Mouse (Mus musculus): ENCODE data around the gene Nr1i2. TPM values are rescaled to one million over a fixed set of nuclear protein-coding genes. Genes with fewer than 3 reads are reported as not detected.

The Nr1i2 gene
- total RNA-seq, 2 experiments from 2014 or later = not detected

GRCm38 (mm10) chr16:38287762-38288161, 6.9 kb downstream of the Nr1i2 start:
- DNase-seq (ENCODE audit: low spot score in 2 of 2) = no peak

DNA sequence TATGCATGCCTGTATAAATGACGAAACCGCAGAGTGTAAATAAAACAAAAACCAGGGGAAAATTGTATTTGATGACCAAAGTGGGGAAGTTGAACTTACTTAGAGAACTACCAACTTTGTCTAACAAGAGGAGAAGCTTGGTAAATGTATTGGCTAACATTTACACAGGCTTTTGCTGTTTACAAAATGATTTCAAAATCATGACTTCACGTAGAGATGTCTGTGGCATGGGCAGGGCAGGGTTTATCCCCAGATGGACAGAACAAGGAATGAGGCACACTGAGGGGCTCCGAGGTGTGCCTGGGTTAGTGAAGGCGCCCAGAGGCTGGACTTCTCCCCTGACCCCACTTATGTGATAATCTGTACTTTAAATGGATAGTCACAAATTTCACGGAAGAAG, 7.3 kb downstream of the Nr1i2 start:
- DNase-seq (ENCODE audit: low spot score in 2 of 2) = no peak

- DNase-seq (ENCODE audit: low spot score in 2 of 2) = no peak
Measured at GRCm38 (mm10) chr16:38286541-38286940, 8.1 kb downstream of the Nr1i2 start.

- no peak for DNase-seq (ENCODE audit: low spot score in 2 of 2)
Measured at GRCm38 (mm10) chr16:38285801-38286200, 8.8 kb downstream of the Nr1i2 start.

- no peak for DNase-seq (ENCODE audit: low spot score in 2 of 2)
Measured at GRCm38 (mm10) chr16:38283300-38283699, 11.3 kb downstream of the Nr1i2 start.

- DNase-seq (ENCODE audit: low spot score in 2 of 2) = no peak
Measured at GRCm38 (mm10) chr16:38282559-38283160, 12.0 kb downstream of the Nr1i2 start.

DNA sequence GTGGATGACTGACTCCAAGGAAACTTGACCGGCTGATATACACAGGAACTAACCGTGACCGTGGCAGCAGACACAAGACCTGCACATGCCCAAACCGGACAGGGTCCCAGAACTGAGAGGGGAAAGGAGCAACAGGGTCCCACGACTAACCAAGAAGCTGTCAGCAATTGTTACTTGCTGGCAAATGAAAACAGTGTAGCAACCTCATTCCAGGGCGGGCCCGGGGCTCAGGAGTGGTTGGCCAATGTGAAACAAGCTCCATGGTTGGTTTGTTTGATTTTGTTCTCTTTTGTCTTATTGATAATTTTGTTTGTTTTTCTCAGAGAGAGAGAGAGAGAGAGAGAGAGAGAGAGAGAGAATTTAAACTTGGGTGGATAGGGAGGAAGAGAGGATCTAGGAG, 13.7 kb downstream of the Nr1i2 start:
- no peak for DNase-seq (ENCODE audit: low spot score in 2 of 2)

GRCm38 (mm10) chr16:38279794-38280193, 14.8 kb downstream of the Nr1i2 start:
- DNase-seq (ENCODE audit: low spot score in 2 of 2) = no peak

GRCm38 (mm10) chr16:38274737-38275136, 19.9 kb downstream of the Nr1i2 start:
- DNase-seq (ENCODE audit: low spot score in 2 of 2) = no peak

GRCm38 (mm10) chr16:38272483-38272882, 22.1 kb downstream of the Nr1i2 start:
- no peak for DNase-seq (ENCODE audit: low spot score in 2 of 2)

DNA sequence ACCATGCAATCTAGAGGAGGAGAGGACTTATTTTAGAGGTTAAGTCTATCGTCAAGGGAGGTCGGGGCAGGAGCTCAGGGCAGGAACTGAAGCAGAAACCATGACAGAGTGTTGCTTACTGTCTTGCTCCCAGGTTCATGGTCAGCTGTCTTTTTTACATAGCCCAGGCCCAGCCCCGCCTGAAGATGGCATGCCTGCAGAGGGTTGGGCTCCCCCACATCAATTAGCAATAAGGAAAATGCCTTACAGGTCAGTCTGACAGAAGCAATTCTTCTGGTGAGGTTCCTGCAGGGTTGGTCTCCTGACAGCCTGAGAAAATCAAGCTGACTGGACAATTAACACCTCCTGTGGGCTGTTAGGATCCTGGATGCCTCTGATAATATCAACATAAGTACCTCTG, 23.0 kb downstream of the Nr1i2 start:
- no peak for DNase-seq (ENCODE audit: low spot score in 2 of 2)

- DNase-seq (ENCODE audit: low spot score in 2 of 2) = no peak
Measured at GRCm38 (mm10) chr16:38255927-38256326, 38.7 kb downstream of the Nr1i2 start.

- DNase-seq (ENCODE audit: low spot score in 2 of 2) = no peak
Measured at GRCm38 (mm10) chr16:38255107-38255506, 39.5 kb downstream of the Nr1i2 start.

DNA sequence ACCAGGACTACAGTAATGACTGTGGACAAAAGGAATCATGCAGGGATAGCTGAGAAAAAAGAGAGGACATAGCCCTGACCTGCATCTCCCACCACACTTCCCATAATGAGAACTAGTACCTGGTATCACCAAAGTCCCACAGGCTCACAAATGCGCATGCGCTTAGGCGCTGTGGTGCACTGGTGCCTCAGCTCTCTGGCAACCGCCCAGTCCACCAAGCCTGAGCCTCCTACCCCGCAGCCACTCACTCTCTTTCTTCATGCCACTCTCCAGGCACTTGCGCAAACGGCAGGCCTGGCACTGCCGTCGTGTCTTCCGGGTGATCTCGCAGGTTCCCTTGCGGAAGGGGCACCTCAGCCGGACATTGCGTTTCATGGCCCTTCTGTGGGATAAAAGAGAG, 40.6 kb downstream of the Nr1i2 start:
- DNase-seq (ENCODE audit: low spot score in 2 of 2) = no peak

GRCm38 (mm10) chr16:38250467-38250866, 44.2 kb downstream of the Nr1i2 start:
- no peak for DNase-seq (ENCODE audit: low spot score in 2 of 2)

- DNase-seq (ENCODE audit: low spot score in 2 of 2) = no peak
Measured at GRCm38 (mm10) chr16:38248331-38248961, 46.2 kb downstream of the Nr1i2 start.

- no peak for DNase-seq (ENCODE audit: low spot score in 2 of 2)
Measured at GRCm38 (mm10) chr16:38245849-38246585, 48.6 kb downstream of the Nr1i2 start.

GRCm38 (mm10) chr16:38245379-38245778, 49.2 kb downstream of the Nr1i2 start:
- DNase-seq (ENCODE audit: low spot score in 2 of 2) = no peak

DNA sequence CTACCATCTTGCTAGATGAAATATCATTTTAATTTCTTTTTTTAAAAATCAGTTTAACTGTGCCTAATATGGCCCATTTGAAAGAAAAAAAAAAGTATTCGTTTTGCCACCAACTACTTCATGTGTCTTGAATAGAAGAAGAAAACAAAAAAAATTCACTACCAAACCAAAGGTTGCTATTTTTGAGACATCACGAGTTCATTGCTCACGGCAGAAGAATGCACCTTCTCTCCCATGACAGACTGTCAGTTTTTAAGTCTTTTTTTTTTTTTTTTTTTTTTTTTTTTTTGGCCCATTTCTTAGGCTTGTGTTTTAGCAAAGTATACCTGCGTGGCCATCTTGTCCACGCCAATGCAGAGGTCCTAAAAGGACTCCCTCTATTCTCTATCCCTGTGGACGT, 50.5 kb downstream of the Nr1i2 start:
- no peak for DNase-seq (ENCODE audit: low spot score in 2 of 2)

- no peak for DNase-seq (ENCODE audit: low spot score in 2 of 2)
Measured at GRCm38 (mm10) chr16:38240167-38240566, 54.5 kb downstream of the Nr1i2 start.

DNA sequence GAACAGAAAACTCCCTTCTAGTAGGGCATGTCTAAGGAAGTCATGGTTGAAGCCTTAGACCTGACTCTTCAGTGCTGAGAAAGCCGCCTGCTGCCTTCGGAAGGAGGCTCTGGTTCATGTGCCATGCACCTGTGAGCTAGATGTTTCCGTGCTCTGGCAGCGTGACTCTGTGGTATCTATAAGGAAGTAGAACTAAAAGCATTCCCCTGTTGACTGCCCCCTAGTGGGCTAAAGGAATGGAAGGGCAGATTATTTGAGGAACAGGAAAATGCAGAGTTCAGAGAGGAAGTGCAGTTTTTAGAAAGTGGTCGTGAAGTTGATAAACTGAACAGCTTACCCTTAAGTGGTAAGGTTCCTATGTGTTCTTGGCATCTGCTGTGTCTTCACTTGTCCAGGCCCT, 54.9 kb downstream of the Nr1i2 start:
- DNase-seq (ENCODE audit: low spot score in 2 of 2) = peak in 1 of 2 experiments; percentile 18

DNA sequence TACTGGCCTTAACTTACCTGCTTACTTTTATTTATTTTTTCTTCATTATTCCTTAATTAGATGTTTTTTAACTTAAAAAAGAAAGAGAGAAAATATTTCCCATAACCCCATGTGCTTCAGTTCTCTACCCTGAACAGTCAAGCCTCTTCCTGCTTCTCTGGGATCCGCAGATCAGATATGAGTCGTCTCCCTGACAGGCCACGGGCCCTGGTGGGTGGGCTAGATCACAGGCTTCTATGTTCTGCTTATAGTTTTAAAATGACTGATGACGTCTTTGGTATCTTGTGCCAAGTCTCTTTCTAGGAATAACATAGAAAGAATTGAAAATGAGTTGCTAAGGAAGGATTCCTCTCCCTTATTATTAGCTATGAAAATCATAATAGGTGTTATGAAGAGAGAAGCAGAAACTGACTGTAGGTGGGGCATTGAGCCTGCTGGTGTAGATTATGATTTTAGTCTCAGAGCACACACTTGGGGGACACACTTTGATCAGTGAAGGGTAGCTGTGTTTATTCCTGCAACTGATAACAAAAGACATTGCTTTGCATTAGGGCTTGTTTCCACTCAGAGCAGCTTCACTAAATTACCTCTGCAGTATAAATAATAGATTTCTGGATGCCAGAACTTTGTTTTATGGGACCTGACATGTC, 57.6 kb downstream of the Nr1i2 start:
- DNase-seq (ENCODE audit: low spot score in 2 of 2) = no peak

All from adrenal gland, adult 18-20 months (tissue).